Mouse (Mus musculus): ENCODE results near the gene Map3k20. TPM values are rescaled to one million over a fixed set of nuclear protein-coding genes. Genes with fewer than 3 reads are reported as not detected.
A peak's percentile ranks its signal among the peaks of the same experiment; 100 is the strongest.

Gene Map3k20
- polyA plus RNA-seq, 1 experiment from 2014 or later: 9.5 TPM

DNA sequence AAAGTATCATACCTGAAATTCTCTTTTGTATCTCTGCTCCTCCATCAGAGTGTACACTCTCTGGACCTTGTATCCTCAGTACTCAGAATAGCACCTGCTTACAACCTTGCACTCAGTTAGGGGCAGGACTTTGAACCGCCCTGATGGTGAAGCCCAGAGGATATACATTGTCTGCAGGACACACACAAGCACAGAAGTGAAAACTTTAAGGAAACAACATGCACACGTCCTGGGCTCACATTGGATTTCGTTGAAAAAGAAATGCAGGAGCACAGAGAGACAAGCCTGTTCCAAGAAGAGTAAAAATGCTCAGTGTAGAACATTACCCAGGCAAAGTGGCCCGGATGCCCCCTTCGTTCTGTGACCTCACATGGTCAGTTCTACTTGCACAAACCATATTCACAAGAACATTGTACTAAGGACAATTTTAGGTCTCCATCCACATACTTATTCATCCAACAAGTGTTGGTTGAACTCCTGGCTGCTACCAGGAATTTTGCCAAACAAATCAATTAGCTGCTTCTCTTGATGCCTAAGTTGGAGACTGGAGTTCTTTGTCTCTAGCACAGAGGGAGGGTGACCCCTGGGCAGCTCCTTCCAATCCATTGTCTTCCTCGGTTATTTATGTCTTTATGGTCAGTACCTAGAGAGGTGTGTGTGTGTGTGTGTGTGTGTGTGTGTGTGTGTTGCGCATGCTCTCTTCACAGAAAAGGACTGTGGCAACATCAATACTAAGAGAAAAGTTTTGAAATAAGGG, 189.3 kb downstream of the Map3k20 start:
- H3K27me3 ChIP-seq (ENCODE audit: control insufficient read depth, insufficient read depth, low read length): no peaks in the 10 kb centered on the region
- no peak overlapping the region for H3K27ac ChIP-seq (ENCODE audit: low read depth, low read length)
- no peak overlapping the region for H3K4me3 ChIP-seq (ENCODE audit: low read depth, low read length)
- no peak overlapping the region; the same call in 1 of the 2 replicates for H3K4me2 ChIP-seq (ENCODE audit: low read depth, low read length, severe bottlenecking)
- no peaks in the 10 kb centered on the region for H3K36me3 ChIP-seq (ENCODE audit: control insufficient read depth, insufficient read depth, low read length)
- peaks cover 8% of the 10 kb centered on the region; the same call in 1 of the 2 replicates for H3K4me1 ChIP-seq (replicated peaks; ENCODE audit: control insufficient read depth, insufficient read depth, low read length)
- WGBS: 19% methylated on average over 7 of the region's 7 CpGs
- H3K9ac ChIP-seq (ENCODE audit: low read length): no peak overlapping the region
- peak; percentile 54 for DNase-seq (ENCODE audit: low spot score)
- H3K9me3 ChIP-seq (ENCODE audit: control insufficient read depth, low read length): no peaks in the 10 kb centered on the region
- ATAC-seq (replicated peaks; ENCODE audit: low FRiP score): no peak

DNA sequence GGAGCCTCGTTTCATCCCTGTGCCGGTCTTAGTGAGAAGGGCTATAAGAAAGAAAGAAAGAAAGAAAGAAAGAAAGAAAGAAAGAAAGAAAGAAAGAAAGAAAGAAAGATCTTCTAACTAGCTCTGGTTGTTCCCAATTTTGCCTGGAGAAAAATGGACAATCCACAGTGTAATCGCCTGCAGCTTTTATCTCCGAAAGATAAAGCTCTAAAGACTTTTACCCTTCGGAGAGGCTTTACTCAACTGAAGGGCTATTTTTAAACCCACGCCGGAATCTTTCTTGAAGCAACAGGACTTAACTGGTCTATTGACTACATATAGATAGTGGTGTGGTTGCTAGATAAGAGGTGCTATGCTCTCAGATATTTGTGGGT, 190.0 kb downstream of the Map3k20 start:
- Histone ChIP-seq H3K4me2 (ENCODE audit: low read depth, low read length, severe bottlenecking) (peak overlapping the region; percentile 80), H3K4me3 (ENCODE audit: low read depth, low read length) (peak overlapping the region; percentile 81), H3K9ac (ENCODE audit: low read length) (peak overlapping the region; percentile 96), H3K27ac (ENCODE audit: low read depth, low read length) (peak overlapping the region; percentile 82), H3K36me3 (ENCODE audit: control insufficient read depth, insufficient read depth, low read length) (no peaks in the 10 kb centered on the region), H3K4me1 (replicated peaks; ENCODE audit: control insufficient read depth, insufficient read depth, low read length) (peaks cover 10% of the 10 kb centered on the region; the same call in 1 of the 2 replicates), H3K9me3 (ENCODE audit: control insufficient read depth, low read length) (no peaks in the 10 kb centered on the region), H3K27me3 (ENCODE audit: control insufficient read depth, insufficient read depth, low read length) (no peaks in the 10 kb centered on the region)
- DNase-seq (ENCODE audit: low spot score) (no peak), ATAC-seq (replicated peaks; ENCODE audit: low FRiP score) (no peak)
- WGBS: under 1% methylated on average over 7 of the region's 7 CpGs

- Histone ChIP-seq H3K36me3 (ENCODE audit: control insufficient read depth, insufficient read depth, low read length) (no peaks in the 10 kb centered on the region), H3K9me3 (ENCODE audit: control insufficient read depth, low read length) (no peaks in the 10 kb centered on the region), H3K27me3 (ENCODE audit: control insufficient read depth, insufficient read depth, low read length) (no peaks in the 10 kb centered on the region), H3K4me2 (ENCODE audit: low read depth, low read length, severe bottlenecking) (peak within 1 kb of the TSS; percentile 80), H3K4me3 (ENCODE audit: low read depth, low read length) (peak within 1 kb of the TSS; percentile 81), H3K9ac (ENCODE audit: low read length) (peak within 1 kb of the TSS; percentile 96), H3K27ac (ENCODE audit: low read depth, low read length) (peak within 1 kb of the TSS; percentile 82), H3K4me1 (replicated peaks; ENCODE audit: control insufficient read depth, insufficient read depth, low read length) (peaks cover 10% of the 10 kb centered on the region; the same call in 1 of the 2 replicates)
- DNase-seq (ENCODE audit: low spot score) (peak; percentile 91), ATAC-seq (replicated peaks; ENCODE audit: low FRiP score) (peak; percentile 88)
- under 1% methylated on average over 58 of the region's 58 CpGs for WGBS
These were observed 190.5 kb downstream of the Map3k20 start, which contains the start of gene Cdca7 for GRCm38 (mm10) chr2:72475797-72476485. Cdca7 (plus strand) TSS chr2:72476159.

DNA sequence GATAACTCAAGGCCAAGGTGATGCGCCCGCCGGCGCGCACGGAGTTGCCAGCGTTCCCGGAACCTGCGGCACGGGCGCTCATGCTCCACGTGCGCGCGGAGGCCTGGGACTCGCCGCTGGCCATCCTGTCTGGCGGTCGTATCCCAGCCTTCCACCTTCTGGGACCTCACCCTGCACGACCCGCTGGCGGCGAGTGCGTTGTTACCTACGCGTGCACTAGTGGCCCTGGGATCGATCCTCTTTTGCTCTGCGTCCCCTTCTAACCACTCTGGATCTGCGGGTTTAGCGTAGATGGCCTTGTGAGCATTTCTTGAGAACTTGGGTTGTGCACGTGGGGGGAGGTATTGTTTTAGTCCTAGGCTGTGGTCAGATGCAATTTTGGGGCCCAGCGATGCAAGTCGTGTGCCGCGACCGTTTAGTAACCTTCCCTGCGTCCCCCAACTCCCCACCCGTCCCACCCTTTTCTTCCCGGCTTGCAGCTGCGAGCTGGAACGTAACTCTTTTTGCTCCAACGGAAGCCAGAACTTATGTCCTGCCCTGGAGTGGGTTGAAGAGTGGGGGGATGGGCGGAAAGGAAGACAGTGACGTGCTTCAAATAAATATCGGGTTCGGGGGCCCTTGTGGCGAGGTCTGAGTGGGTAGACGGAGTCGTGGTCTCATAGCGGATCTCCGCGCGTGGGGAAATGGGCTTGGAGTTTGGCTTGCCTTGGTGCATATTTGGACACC, 191.2 kb downstream of the Map3k20 start:
- peak overlapping the region; percentile 81 for H3K4me3 ChIP-seq (ENCODE audit: low read depth, low read length)
- H3K9ac ChIP-seq (ENCODE audit: low read length): peak overlapping the region; percentile 96
- under 1% methylated on average over 53 of the region's 53 CpGs for WGBS
- DNase-seq (ENCODE audit: low spot score) (peak; percentile 77), ATAC-seq (replicated peaks; ENCODE audit: low FRiP score) (peak; percentile 57)
- H3K36me3 ChIP-seq (ENCODE audit: control insufficient read depth, insufficient read depth, low read length): no peaks in the 10 kb centered on the region
- peaks cover 10% of the 10 kb centered on the region; the same call in 1 of the 2 replicates for H3K4me1 ChIP-seq (replicated peaks; ENCODE audit: control insufficient read depth, insufficient read depth, low read length)
- peak overlapping the region; percentile 80 for H3K4me2 ChIP-seq (ENCODE audit: low read depth, low read length, severe bottlenecking)
- H3K27me3 ChIP-seq (ENCODE audit: control insufficient read depth, insufficient read depth, low read length): no peaks in the 10 kb centered on the region
- H3K9me3 ChIP-seq (ENCODE audit: control insufficient read depth, low read length): no peaks in the 10 kb centered on the region
- H3K27ac ChIP-seq (ENCODE audit: low read depth, low read length): peak overlapping the region; percentile 82

GRCm38 (mm10) chr2:72477221-72477620, 191.8 kb downstream of the Map3k20 start:
- no peak for ATAC-seq (replicated peaks; ENCODE audit: low FRiP score)
- no peak overlapping the region for H3K27ac ChIP-seq (ENCODE audit: low read depth, low read length)
- peaks cover 5% of the 10 kb centered on the region for H3K36me3 ChIP-seq (ENCODE audit: control insufficient read depth, insufficient read depth, low read length)
- H3K9ac ChIP-seq (ENCODE audit: low read length): peak overlapping the region; percentile 96
- DNase-seq (ENCODE audit: low spot score): no peak
- no peaks in the 10 kb centered on the region for H3K9me3 ChIP-seq (ENCODE audit: control insufficient read depth, low read length)
- peaks cover 10% of the 10 kb centered on the region; the same call in 1 of the 2 replicates for H3K4me1 ChIP-seq (replicated peaks; ENCODE audit: control insufficient read depth, insufficient read depth, low read length)
- H3K4me3 ChIP-seq (ENCODE audit: low read depth, low read length): peak overlapping the region; percentile 81
- peak overlapping the region; percentile 80 for H3K4me2 ChIP-seq (ENCODE audit: low read depth, low read length, severe bottlenecking)
- H3K27me3 ChIP-seq (ENCODE audit: control insufficient read depth, insufficient read depth, low read length): no peaks in the 10 kb centered on the region
- whole genome bisulfite sequencing: under 1% methylated on average over 11 of the region's 11 CpGs

GRCm38 (mm10) chr2:72478176-72478575, 192.7 kb downstream of the Map3k20 start:
- H3K4me3 ChIP-seq (ENCODE audit: low read depth, low read length): peak overlapping the region; percentile 81
- no peak overlapping the region for H3K27ac ChIP-seq (ENCODE audit: low read depth, low read length)
- peak overlapping the region; percentile 96; the same call in 1 of the 2 replicates for H3K9ac ChIP-seq (ENCODE audit: low read length)
- 66% methylated on average over 4 of the region's 4 CpGs for WGBS
- DNase-seq (ENCODE audit: low spot score) (no peak), ATAC-seq (replicated peaks; ENCODE audit: low FRiP score) (no peak)
- peaks cover 6% of the 10 kb centered on the region for H3K36me3 ChIP-seq (ENCODE audit: control insufficient read depth, insufficient read depth, low read length)
- peak overlapping the region; percentile 80 for H3K4me2 ChIP-seq (ENCODE audit: low read depth, low read length, severe bottlenecking)
- H3K27me3 ChIP-seq (ENCODE audit: control insufficient read depth, insufficient read depth, low read length): no peaks in the 10 kb centered on the region
- H3K9me3 ChIP-seq (ENCODE audit: control insufficient read depth, low read length): no peaks in the 10 kb centered on the region
- peaks cover 10% of the 10 kb centered on the region; the same call in 1 of the 2 replicates for H3K4me1 ChIP-seq (replicated peaks; ENCODE audit: control insufficient read depth, insufficient read depth, low read length)

DNA sequence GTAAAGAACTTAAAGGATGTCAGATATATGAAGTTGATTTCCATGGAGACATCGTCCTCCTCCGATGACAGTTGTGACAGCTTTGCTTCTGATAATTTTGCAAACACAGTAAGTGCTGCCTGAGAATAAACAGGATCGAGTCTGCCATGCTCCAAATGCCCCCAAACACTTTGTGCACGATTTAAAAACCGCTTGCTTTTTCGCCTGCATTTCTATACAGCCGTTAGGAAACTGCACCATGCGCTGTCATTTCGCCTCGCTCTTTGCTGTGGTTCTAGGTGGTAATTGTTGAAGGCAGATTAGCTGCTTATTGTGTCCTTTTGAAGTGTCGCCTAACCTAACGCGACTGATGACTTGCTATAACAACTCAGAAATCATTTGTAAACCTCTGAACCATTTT, 193.5 kb downstream of the Map3k20 start:
- peaks cover 6% of the 10 kb centered on the region for H3K36me3 ChIP-seq (ENCODE audit: control insufficient read depth, insufficient read depth, low read length)
- H3K4me1 ChIP-seq (replicated peaks; ENCODE audit: control insufficient read depth, insufficient read depth, low read length): peaks cover 10% of the 10 kb centered on the region; the same call in 1 of the 2 replicates
- H3K4me2 ChIP-seq (ENCODE audit: low read depth, low read length, severe bottlenecking): peak overlapping the region; percentile 16
- no peak overlapping the region for H3K27ac ChIP-seq (ENCODE audit: low read depth, low read length)
- DNase-seq (ENCODE audit: low spot score) (no peak), ATAC-seq (replicated peaks; ENCODE audit: low FRiP score) (no peak)
- no peak overlapping the region; the same call in 1 of the 2 replicates for H3K4me3 ChIP-seq (ENCODE audit: low read depth, low read length)
- H3K9me3 ChIP-seq (ENCODE audit: control insufficient read depth, low read length): no peaks in the 10 kb centered on the region
- 53% methylated on average over 13 of the region's 13 CpGs for WGBS
- H3K27me3 ChIP-seq (ENCODE audit: control insufficient read depth, insufficient read depth, low read length): no peaks in the 10 kb centered on the region
- peak overlapping the region; percentile 14; the same call in 1 of the 2 replicates for H3K9ac ChIP-seq (ENCODE audit: low read length)

- Histone ChIP-seq H3K9ac (ENCODE audit: low read length) (no peak overlapping the region), H3K4me2 (ENCODE audit: low read depth, low read length, severe bottlenecking) (no peak overlapping the region), H3K4me1 (replicated peaks; ENCODE audit: control insufficient read depth, insufficient read depth, low read length) (peaks cover 10% of the 10 kb centered on the region; the same call in 1 of the 2 replicates), H3K27me3 (ENCODE audit: control insufficient read depth, insufficient read depth, low read length) (no peaks in the 10 kb centered on the region), H3K27ac (ENCODE audit: low read depth, low read length) (no peak overlapping the region), H3K9me3 (ENCODE audit: control insufficient read depth, low read length) (no peaks in the 10 kb centered on the region), H3K36me3 (ENCODE audit: control insufficient read depth, insufficient read depth, low read length) (peaks cover 6% of the 10 kb centered on the region), H3K4me3 (ENCODE audit: low read depth, low read length) (no peak overlapping the region)
- ATAC-seq (replicated peaks; ENCODE audit: low FRiP score) (no peak), DNase-seq (ENCODE audit: low spot score) (no peak)
- WGBS: 93% methylated on average over 9 of the region's 9 CpGs
These were observed 194.4 kb downstream of the Map3k20 start for GRCm38 (mm10) chr2:72479818-72480217.

Data from forebrain, embryonic 11.5 days (tissue).